Mouse (Mus musculus) fat pad, adult 2 months (tissue): ENCODE measurements around the gene Amhr2.

Source experiments
- DNase-seq: peaks from one replicate; pipeline ENCODE4 v3.0.0-alpha.2; 2011; ENCODE audit warnings: low read depth, low spot score; ENCODE audit errors: extremely low read depth

Amhr2 gene

GRCm38 (mm10) chr15:102445146-102445545 is at the start of gene Amhr2:
Gene Amhr2 (plus strand): TSS chr15:102445367.
- DNase-seq, result no peak

- no peak for DNase-seq
Observed at GRCm38 (mm10) chr15:102398629-102399028, 46.5 kb upstream of the Amhr2 start.

- no peak for DNase-seq
Observed at GRCm38 (mm10) chr15:102399229-102400221, 45.6 kb upstream of the Amhr2 start.

- no peak for DNase-seq
Observed at GRCm38 (mm10) chr15:102400476-102401045, 44.6 kb upstream of the Amhr2 start.

- no peak for DNase-seq
Observed at GRCm38 (mm10) chr15:102401278-102401677, 43.9 kb upstream of the Amhr2 start.

GRCm38 (mm10) chr15:102402210-102402609 is 43.0 kb upstream of the Amhr2 start:
- no peak for DNase-seq

- DNase-seq, result no peak
Observed at GRCm38 (mm10) chr15:102404608-102405488, 40.3 kb upstream of the Amhr2 start.

GRCm38 (mm10) chr15:102405489-102406195 is 39.5 kb upstream of the Amhr2 start, which contains the start of gene Sp1:
Gene Sp1 (plus strand): TSS chr15:102406143.
- peak; percentile 100 for DNase-seq

- DNase-seq, result no peak
Observed at GRCm38 (mm10) chr15:102406196-102406911, 38.8 kb upstream of the Amhr2 start.

- DNase-seq, result no peak
Observed at GRCm38 (mm10) chr15:102406912-102407580, 38.1 kb upstream of the Amhr2 start.

- no peak for DNase-seq
Observed at GRCm38 (mm10) chr15:102407681-102408557, 37.2 kb upstream of the Amhr2 start.

- DNase-seq, result no peak
Observed at GRCm38 (mm10) chr15:102408558-102409130, 36.5 kb upstream of the Amhr2 start.

GRCm38 (mm10) chr15:102409286-102409685 is 35.9 kb upstream of the Amhr2 start:
- DNase-seq, result no peak

GRCm38 (mm10) chr15:102411077-102411476 is 34.1 kb upstream of the Amhr2 start:
- no peak for DNase-seq

- DNase-seq, result no peak
Observed at GRCm38 (mm10) chr15:102413687-102414086, 31.5 kb upstream of the Amhr2 start.

- no peak for DNase-seq
Observed at GRCm38 (mm10) chr15:102417524-102417923, 27.6 kb upstream of the Amhr2 start.

- DNase-seq, result no peak
Observed at GRCm38 (mm10) chr15:102420986-102421385, 24.2 kb upstream of the Amhr2 start.

GRCm38 (mm10) chr15:102421437-102421836 is 23.7 kb upstream of the Amhr2 start:
- DNase-seq, result no peak
